Mouse (Mus musculus) cerebellum, adult 11 months (tissue): ENCODE results near the gene Hfe2.
A peak's percentile ranks its signal among the peaks of the same experiment; 100 is the strongest.

Experiments
- DNase-seq: peaks from one replicate; pipeline ENCODE4 v3.0.0; 2022

Hfe2 gene

GRCm38 (mm10) chr3:96528506-96528905 is 3.5 kb downstream of the Hfe2 start:
- DNase-seq: no peak

DNA sequence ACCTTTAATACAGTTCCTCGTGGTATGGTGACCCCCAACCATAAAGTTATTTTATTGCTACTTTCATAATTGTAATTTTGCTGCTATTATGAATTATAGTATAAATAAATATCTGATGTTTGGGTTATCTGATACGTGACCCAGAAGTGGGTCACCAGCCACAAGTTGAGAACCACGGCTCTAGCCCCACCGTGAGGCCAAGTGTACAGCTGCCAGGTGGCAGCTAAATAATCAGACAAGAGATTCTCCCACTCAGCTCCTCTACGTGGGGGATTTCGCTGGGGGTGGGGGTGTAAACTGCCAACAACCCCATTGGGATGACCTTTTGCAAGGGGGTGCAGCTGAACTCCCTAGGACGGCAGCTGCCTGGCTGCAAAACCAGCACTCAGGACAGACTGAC is 7.1 kb downstream of the Hfe2 start:
- DNase-seq: no peak

DNA sequence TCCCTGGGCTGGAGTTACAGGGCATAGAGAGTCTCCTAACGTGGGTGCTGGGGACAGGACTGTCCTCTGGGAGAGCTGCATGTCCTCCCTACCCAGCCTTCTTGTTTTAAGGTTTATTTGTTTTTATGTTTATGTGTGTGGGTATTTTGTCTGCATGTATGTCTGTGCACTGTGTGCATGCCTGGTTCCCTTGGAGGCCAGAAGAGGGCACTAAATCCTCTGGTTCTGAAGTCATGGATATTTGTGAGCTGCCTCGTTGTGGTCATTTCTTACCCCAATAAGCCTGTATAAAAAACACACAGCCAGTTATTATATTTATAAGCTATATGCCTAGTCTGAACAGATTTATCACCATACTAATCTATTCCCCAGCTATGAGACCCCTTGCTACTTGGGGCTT is 9.3 kb downstream of the Hfe2 start:
- no peak for DNase-seq

DNA sequence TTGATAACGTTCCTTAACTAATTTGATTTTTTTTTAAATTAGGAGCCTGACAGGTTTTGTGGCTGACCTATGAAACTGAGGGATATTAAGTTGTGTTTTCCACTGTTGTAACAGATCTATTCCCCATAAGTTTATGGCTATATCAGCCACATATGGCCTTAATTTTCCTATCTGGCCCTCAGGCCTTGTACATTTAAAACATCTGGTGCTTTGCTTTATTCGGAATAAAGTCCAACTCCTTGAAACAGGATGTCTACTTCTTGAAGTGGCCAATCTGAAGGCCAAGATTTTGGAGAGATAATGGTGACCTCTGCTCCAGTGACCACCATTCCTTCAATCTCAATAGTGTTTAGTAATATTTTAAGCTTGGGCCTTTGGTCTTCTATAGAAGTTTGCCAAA is 14.3 kb downstream of the Hfe2 start:
- DNase-seq: no peak

DNA sequence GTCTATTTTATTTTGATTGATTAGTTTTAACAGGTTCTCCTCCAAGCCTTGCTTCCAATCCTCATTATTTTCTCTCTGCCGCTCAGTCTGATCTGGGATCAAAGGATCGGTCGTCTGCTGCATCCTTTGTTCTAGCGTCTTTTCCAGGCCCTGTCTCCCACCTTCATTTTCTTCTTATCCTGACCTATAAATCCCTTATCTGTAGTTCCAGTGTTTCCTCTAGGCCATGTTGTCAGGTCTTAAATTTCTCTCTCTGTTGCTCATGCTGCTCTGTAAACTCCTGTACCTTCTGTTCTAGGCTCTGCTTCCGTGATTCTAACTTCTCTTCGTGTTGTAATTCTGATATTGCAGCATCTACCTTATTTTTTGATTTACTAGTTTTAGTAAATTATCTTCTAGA is 15.8 kb downstream of the Hfe2 start:
- no peak for DNase-seq

GRCm38 (mm10) chr3:96541328-96542078 is 16.5 kb downstream of the Hfe2 start:
- no peak for DNase-seq

GRCm38 (mm10) chr3:96542554-96542953 is 17.6 kb downstream of the Hfe2 start:
- DNase-seq: no peak

DNA sequence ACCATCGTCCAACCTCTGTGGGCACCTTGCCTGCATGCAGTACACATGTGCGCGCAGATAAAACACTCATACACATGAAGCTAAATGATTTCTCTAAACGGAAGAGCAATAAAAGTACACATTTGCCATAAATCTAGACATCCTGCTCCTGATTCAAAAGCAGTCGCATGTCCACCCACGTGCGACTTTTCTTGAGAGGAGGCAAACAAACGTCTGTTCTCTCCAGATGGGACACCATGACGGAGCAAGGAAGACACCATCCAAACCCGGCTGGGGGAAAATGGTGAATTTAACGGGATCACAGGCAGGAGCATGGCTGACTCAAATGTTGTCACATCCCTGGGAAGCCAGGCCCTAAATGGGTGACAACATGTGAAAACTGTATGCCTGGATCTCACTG is 18.4 kb downstream of the Hfe2 start:
- DNase-seq: no peak

GRCm38 (mm10) chr3:96545565-96545964 is 20.6 kb downstream of the Hfe2 start:
- DNase-seq: no peak

- DNase-seq: no peak
Measured at GRCm38 (mm10) chr3:96546880-96547279, 21.9 kb downstream of the Hfe2 start.

GRCm38 (mm10) chr3:96547389-96547960 is 22.5 kb downstream of the Hfe2 start:
- peak; percentile 72 for DNase-seq

- DNase-seq: no peak
Measured at GRCm38 (mm10) chr3:96548824-96549223, 23.9 kb downstream of the Hfe2 start.

DNA sequence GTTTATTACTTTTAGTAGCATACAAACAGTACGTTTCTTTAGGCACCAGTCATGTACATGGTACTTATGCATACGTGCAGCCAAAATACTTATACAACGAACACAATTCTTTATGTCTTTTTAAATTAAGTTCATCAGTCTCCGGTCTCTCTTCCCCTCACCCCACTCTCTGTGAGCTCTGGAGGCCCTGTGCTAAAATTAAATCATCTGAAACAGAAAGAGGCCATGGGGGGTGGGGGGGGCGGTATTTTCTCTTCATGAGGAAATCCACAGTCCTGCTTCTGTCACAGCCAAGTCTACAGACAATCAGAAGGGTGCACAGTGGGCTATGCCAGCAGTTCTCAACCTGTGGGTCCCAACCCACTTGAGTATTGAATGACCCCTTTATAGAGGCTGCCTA is 24.4 kb downstream of the Hfe2 start:
- DNase-seq: no peak

DNA sequence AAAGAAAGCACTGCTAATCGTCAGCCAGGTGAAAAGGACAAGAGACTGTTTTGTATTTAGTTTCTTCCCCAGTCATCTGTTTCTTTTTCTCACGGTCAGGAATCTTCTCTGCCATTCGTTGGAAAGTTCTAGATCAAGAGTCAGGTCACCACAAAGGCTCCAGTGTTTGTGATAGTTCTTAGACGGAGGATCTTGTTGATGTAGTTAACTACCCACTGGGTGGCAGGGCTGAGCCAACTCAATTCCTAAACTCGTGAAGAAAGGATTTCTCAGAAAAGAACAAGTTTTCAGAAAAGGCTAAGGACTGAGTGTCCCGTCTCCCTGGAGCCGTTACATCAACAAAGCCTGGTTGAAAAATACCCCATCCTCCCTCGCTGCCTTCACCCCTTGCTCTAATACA is 26.2 kb downstream of the Hfe2 start:
- DNase-seq: no peak

- no peak for DNase-seq
Measured at GRCm38 (mm10) chr3:96551890-96552289, 26.9 kb downstream of the Hfe2 start.

DNA sequence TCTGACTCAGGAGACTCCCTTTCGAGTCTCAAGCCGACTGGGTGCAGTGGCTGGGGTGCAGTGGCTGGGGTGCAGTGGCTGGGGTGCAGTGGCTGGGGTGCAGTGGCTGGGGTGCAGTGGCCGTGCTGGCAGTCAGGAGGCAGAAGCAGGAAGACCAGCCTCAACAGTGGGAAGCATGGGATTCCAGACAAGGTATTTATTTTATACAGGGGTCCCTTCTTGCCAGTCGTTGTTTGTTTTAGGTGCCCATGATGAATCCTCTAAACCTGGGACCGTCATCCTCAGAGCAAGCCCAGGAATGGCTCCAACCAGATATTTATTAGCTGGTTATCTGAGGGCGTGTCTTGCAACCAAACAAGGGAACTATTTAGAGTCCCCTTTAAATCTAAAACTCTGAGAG is 28.6 kb downstream of the Hfe2 start:
- no peak for DNase-seq

DNA sequence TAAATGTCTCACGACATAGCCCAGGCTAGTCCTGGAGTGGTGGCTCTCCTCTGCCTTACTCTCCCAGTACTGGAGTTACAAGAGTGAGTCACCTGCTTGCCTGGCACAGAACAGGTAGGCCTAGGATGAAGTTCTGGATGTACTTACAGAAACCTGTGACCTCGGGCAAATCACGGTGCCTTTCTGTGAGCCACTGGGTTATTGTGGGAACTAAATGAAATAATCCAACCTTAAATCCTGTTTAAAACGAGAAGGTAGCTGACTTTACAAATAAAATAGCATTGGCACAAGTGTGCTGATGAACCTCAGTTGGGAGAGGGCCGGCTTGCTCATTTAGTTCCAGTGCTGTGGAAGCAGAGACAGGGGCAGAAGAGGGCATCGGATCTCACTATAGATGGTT is 29.3 kb downstream of the Hfe2 start:
- no peak for DNase-seq

DNA sequence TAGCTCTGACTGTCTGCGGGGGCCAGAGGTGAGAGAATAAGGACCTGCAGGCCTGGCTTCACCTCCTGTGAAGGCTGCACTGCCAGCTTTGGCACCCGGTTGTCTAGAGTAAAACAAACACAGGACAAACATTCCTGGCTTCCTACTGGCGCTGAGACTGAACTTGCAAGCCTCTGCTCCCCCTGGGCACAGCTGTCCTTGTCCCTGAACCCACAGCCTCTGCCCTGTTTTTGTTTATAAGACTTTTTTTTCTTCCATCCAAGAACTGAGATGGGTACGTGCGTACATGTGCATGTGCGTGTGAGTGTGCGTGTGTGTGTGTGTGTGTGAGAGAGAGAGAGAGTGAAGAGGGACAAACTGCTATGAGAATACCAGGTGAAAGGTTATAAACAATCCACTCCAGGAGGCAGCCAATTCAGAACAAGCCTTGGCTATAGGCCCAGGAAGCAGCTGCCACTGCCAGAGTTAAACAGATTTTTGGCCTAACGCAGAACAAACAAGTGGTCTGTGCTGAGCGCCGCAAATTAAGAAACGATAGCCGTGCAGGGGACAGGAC is 30.1 kb downstream of the Hfe2 start:
- DNase-seq: no peak

DNA sequence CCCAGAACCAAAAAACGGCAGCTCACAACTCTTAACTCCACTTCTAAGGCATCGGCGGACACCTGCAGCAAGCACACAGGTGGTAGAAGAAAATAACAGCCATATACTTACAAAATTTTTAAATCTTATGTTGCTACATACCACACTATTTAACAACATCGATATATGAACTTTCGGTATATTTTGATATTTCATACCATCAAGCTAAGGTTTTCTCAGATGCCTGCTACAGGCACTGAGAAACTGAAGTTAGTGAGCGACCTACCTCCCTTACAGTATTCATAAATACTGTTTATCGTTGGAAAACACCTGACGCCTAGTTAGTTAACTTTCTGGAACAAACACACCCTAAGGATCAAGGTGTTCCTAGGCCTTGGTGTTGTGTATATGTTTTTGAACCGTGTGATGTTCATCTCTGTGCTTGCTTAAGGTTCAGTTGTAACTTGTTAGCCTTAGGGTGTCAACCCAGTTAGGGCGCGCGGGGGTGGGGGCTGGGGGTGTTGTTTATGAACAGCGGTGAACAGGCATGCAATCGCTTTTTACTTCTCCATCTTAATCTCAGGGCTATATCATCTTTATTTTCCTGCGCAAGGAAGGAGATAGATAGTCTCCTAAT is 31.1 kb downstream of the Hfe2 start:
- DNase-seq: no peak

DNA sequence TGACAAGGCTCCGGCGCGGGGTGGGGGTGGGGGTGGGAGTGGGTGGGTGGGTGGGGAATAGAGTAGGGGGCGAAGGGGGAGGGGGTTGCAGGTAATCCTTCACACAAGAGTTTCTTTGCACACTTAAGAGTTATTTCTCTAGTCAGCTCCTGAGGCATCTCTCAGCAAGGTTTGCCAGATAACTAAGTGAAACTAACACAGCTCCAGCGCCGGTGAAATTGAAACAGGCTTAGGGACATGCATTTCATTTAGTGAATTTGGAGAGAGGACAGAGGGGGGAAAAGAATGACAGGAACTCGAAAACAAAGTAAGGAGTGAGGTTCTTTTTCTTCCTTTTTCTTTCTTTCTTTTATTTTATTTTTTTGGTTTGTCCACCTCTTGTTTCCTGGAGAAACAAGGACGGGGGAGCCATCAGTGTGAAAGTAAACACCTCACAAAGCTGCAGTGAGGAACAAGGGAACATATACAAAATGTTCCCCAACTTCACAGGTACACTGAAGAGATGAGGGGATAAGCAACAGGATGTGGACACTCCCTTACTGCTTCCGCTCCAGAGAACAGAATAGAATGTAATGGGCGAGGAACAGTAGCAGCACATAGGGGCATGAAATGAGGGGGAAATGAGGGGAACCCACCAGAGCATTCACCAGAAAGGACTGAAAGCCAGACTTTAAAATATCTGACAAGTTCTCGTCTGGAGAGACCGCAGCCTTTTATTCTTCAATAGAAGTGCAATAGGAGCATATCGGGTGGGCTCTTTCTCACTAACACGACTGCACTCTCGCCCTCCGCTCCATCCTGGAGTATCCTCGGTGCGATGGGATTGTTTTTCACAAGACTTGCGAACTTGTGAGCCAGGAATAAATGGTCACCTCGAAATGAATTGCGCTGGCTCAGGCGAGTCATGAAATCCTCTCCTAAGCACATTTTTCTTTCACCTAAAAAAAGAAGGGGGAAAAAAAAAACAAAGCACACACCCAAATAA is 32.0 kb downstream of the Hfe2 start:
- DNase-seq: no peak

GRCm38 (mm10) chr3:96557694-96558093 is 32.7 kb downstream of the Hfe2 start, which contains the start of gene Txnip:
Gene Txnip (plus strand): TSS chr3:96557957.
- DNase-seq: peak; percentile 84

DNA sequence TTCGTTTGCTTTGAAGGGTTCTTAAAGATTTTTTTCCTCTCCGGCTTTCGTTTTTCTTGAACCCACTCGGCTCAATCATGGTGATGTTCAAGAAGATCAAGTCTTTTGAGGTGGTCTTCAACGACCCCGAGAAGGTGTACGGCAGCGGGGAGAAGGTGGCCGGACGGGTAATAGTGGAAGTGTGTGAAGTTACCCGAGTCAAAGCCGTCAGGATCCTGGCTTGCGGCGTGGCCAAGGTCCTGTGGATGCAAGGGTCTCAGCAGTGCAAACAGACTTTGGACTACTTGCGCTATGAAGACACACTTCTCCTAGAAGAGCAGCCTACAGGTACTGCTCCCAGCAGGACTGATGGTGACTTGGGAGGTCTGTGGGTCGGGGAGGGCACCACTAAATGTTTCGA is 33.2 kb downstream of the Hfe2 start:
- DNase-seq: no peak

DNA sequence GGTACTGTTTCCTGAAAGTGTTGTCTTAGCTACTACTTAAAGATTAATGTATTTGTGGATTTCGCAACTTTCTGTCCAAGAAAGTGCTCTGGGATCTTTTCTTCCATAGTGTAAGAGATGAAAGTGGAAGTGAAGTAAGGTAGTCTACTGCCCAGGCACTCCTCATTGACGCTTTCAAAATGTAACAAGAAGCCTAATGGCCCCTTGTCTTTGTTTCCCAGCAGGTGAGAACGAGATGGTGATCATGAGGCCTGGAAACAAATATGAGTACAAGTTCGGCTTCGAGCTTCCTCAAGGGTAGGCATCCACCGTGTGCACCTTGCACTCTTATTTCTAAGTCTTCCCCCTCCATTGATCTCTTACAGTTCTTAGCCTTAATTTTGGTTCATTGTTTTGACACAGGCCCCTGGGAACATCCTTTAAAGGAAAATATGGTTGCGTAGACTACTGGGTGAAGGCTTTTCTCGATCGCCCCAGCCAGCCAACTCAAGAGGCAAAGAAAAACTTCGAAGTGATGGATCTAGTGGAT is 33.8 kb downstream of the Hfe2 start:
- DNase-seq: no peak
